8 mouse cellular contexts compared by ENCODE assay signal in genomic region chr17:46628791-46629684, GRCm38 (mm10). TPM values are rescaled to one million over a fixed set of nuclear protein-coding genes. Genes with fewer than 3 reads are reported as not detected.
DNase-seq lines count a peak whose midpoint lies in the region; ATAC-seq and TF ChIP-seq lines count a peak whose summit lies in the region.

Gene Ptk7 (minus strand): TSS chr17:46629504.

- H3K4me2 ChIP-seq in intestine, embryonic 14.5 days (ENCODE audit: low read length) = peak within 1 kb of the TSS; percentile 83
- peak within 1 kb of the TSS; percentile 58 for H3K4me2 ChIP-seq in liver, embryonic 14.5 days (ENCODE audit: low read depth)
- peak within 1 kb of the TSS; percentile 57 for H3K4me2 ChIP-seq in neural tube, embryonic 11.5 days (ENCODE audit: low read depth)

- H3K9me3 ChIP-seq in intestine, embryonic 14.5 days (ENCODE audit: control insufficient read depth, low read length) = no peaks in the 10 kb centered on the region
- no peaks in the 10 kb centered on the region for H3K9me3 ChIP-seq in liver, embryonic 14.5 days (ENCODE audit: control insufficient read depth, low read length)
- H3K9me3 ChIP-seq in neural tube, embryonic 11.5 days (ENCODE audit: control insufficient read depth, low read length) = no peaks in the 10 kb centered on the region

- H3K27me3 ChIP-seq in intestine, embryonic 14.5 days (replicated peaks; ENCODE audit: control insufficient read depth, insufficient read depth, low read length) = no peaks in the 10 kb centered on the region
- H3K27me3 ChIP-seq in liver, embryonic 14.5 days (ENCODE audit: control insufficient read depth, insufficient read depth, low read length) = peaks cover 25% of the 10 kb centered on the region
- H3K27me3 ChIP-seq in neural tube, embryonic 11.5 days (ENCODE audit: control insufficient read depth, insufficient read depth, low read length) = no peaks in the 10 kb centered on the region

- peak within 1 kb of the TSS; percentile 99 for H3K27ac ChIP-seq in intestine, embryonic 14.5 days (ENCODE audit: low read depth)
- no peak within 1 kb of the TSS for H3K27ac ChIP-seq in liver, embryonic 14.5 days
- peak within 1 kb of the TSS; percentile 78 for H3K27ac ChIP-seq in neural tube, embryonic 11.5 days (ENCODE audit: low read depth, low read length)

- ATAC-seq in intestine, embryonic 14.5 days (replicated peaks; ENCODE audit: low FRiP score, low TSS enrichment, low read depth) = peak; percentile 80
- peak; percentile 47; the same call in 1 of the 2 replicates for ATAC-seq in liver, embryonic 14.5 days (ENCODE audit: insufficient read depth)
- peak; percentile 76 for ATAC-seq in neural tube, embryonic 11.5 days (ENCODE audit: insufficient read depth, low FRiP score, low TSS enrichment)

- peak; percentile 44 for DNase-seq in kidney, adult 18-20 months
- no peak for DNase-seq in kidney, adult 9 months
- peak; percentile 46 to 68 for DNase-seq in cerebellum, adult 18-20 months
- DNase-seq in forelimb bud, embryonic 11.5 days (ENCODE audit: low read depth, low spot score) = peak; percentile 78
- peak; percentile 94 for DNase-seq in intestine, embryonic 14.5 days (ENCODE audit: low spot score)
- DNase-seq in liver, embryonic 14.5 days (ENCODE audit: low read depth in 3 of 3, low spot score in 3 of 3) = no peak
- peak; percentile 91 for DNase-seq in neural tube, embryonic 11.5 days (ENCODE audit: low spot score)
- DNase-seq in thymus, postnatal 0 days (ENCODE audit: low spot score) = peak; percentile 68

- peaks cover 9% of the 10 kb centered on the region; the same call in 1 of the 2 replicates for H3K36me3 ChIP-seq in intestine, embryonic 14.5 days (ENCODE audit: control insufficient read depth, insufficient read depth, low read length)
- no peaks in the 10 kb centered on the region for H3K36me3 ChIP-seq in liver, embryonic 14.5 days (replicated peaks; ENCODE audit: control insufficient read depth, insufficient read depth, low read depth)
- H3K36me3 ChIP-seq in neural tube, embryonic 11.5 days (ENCODE audit: control insufficient read depth, insufficient read depth, low read length) = peaks cover 2% of the 10 kb centered on the region; the same call in 1 of the 2 replicates

- under 1% methylated on average over 61 of the region's 90 CpGs for WGBS in intestine, embryonic 14.5 days
- WGBS in liver, embryonic 14.5 days (ENCODE audit: insufficient replicate concordance) = under 1% methylated on average over 85 of the region's 90 CpGs
- under 1% methylated on average over 75 of the region's 90 CpGs for WGBS in neural tube, embryonic 11.5 days

- TF ChIP-seq EP300 in liver, embryonic 14.5 days (IDR thresholded peaks at IDR 0.05; ENCODE audit: low read depth) = no peak

- H3K4me3 ChIP-seq in intestine, embryonic 14.5 days (ENCODE audit: low read depth, low read length) = peak within 1 kb of the TSS; percentile 85
- H3K4me3 ChIP-seq in liver, embryonic 14.5 days (ENCODE audit: insufficient read depth in 1 of 2, low read depth in 2 of 2, low read length in 2 of 2) = peak within 1 kb of the TSS; percentile 57 to 61
- H3K4me3 ChIP-seq in neural tube, embryonic 11.5 days (ENCODE audit: low read depth, low read length) = peak within 1 kb of the TSS; percentile 88

- H3K9ac ChIP-seq in intestine, embryonic 14.5 days (ENCODE audit: low read length) = peak within 1 kb of the TSS; percentile 95
- H3K9ac ChIP-seq in liver, embryonic 14.5 days (replicated peaks) = peak within 1 kb of the TSS; percentile 33; the same call in 1 of the 2 replicates
- peak within 1 kb of the TSS; percentile 84 for H3K9ac ChIP-seq in neural tube, embryonic 11.5 days (ENCODE audit: low read length)

- no peak for TF ChIP-seq CTCF in liver, embryonic 14.5 days (IDR thresholded peaks at IDR 0.05; ENCODE audit: low read depth)

- peaks cover 56% of the 10 kb centered on the region for H3K4me1 ChIP-seq in intestine, embryonic 14.5 days (replicated peaks; ENCODE audit: control insufficient read depth, insufficient read depth, low read length)
- peaks cover 0 to 4% of the 10 kb centered on the region in 2 experiments; a peak in 1 of 4 replicates for H3K4me1 ChIP-seq in liver, embryonic 14.5 days (replicated peaks; ENCODE audit: control insufficient read depth in 2 of 2, insufficient read depth in 2 of 2, low read length in 1 of 2)
- peaks cover 36% of the 10 kb centered on the region for H3K4me1 ChIP-seq in neural tube, embryonic 11.5 days (ENCODE audit: control insufficient read depth, insufficient read depth, low read length)

RNA-seq across cellular contexts. Expression of gene Ptk7, which starts in this region (rescaled TPM):
- 54.0 and 56.6 TPM in 2 replicates for polyA plus RNA-seq in intestine, embryonic 14.5 days (2014; fragmentation: Nextera tagmentation; extraction: Ambion mirVana)
- polyA plus RNA-seq in liver, embryonic 14.5 days (2012; rRNA removed) = 3.6 and 3.7 TPM in 2 replicates
- polyA plus RNA-seq in liver, embryonic 14.5 days (2014; fragmentation: Nextera tagmentation; extraction: Ambion mirVana) = 3.0 and 3.4 TPM in 2 replicates
- polyA plus RNA-seq in neural tube, embryonic 11.5 days (2014; fragmentation: Nextera tagmentation; extraction: Ambion mirVana) = 32.9 and 35.8 TPM in 2 replicates
- polyA plus RNA-seq in thymus, postnatal 0 days (2015; fragmentation: Nextera tagmentation; extraction: Ambion mirVana) = 24.7 and 25.1 TPM in 2 replicates

Comparison
In these comparisons a context has a peak if more than half of its experiments do, and no peak if none do; other contexts are left out.
1. DNase-seq: peak in kidney, adult 18-20 months (single experiment), cerebellum, adult 18-20 months (2 of 2), forelimb bud, embryonic 11.5 days (single experiment), intestine, embryonic 14.5 days (single experiment), neural tube, embryonic 11.5 days (single experiment) and thymus, postnatal 0 days (single experiment); none in kidney, adult 9 months (single experiment) and liver, embryonic 14.5 days (0 of 3).
2. H3K9ac ChIP-seq: peak in every context shown above with its lines; median percentile 95 in intestine, embryonic 14.5 days; 84 in neural tube, embryonic 11.5 days; 33 in liver, embryonic 14.5 days.
3. Peak in every context shown above with its lines, with median percentiles within 50 percentile points of each other: ATAC-seq, H3K4me2 ChIP-seq and H3K4me3 ChIP-seq.